ENCODE assay signal across 22 mouse cellular contexts in genomic region chr10:117069109-117069508, GRCm38 (mm10). TPM values are rescaled to one million over a fixed set of nuclear protein-coding genes. Genes with fewer than 3 reads are reported as not detected.
DNase-seq lines count a peak whose midpoint lies in the region; ATAC-seq and TF ChIP-seq lines count a peak whose summit lies in the region.
"Had no signal": no experiment of that assay in that cellular context is flagged by ENCODE, and none has a peak within 500 bp of the region (broad histone marks: within the 10 kb centered on the region; RNA-seq: fewer than 3 reads in every experiment).

No protein-coding gene starts in this region.

- intact Hi-C loops in gastrocnemius, adult 2 months (cut with DNase I), result loop anchor here (10.0 kb wide), 1 partner anchor 306 kb away; no protein-coding TSS in a partner anchor

- no peak for DNase-seq in gastrocnemius, adult 2 months
- DNase-seq in gastrocnemius, adult 8-10 months (ENCODE audit: low spot score in 2 of 2), result no peak
- DNase-seq in liver, postnatal 0 days, result no peak
- no peak for DNase-seq in liver, embryonic 11.5 days (ENCODE audit: low spot score)
- DNase-seq in ES-E14 (ENCODE audit: low read depth, low spot score) (peak; percentile 39), adipocyte (ENCODE audit: low spot score) (no peak)
- DNase-seq in urinary bladder, adult 2 months (ENCODE audit: low spot score), result no peak
- DNase-seq: B cell, adult 2 months; midbrain, embryonic 14.5 days; thymus, adult 18-20 months had no signal

- no peak for TF ChIP-seq EP300 in liver, postnatal 0 days (IDR thresholded peaks at IDR 0.05; ENCODE audit: low read depth)

- no peak overlapping the region for H3K27ac ChIP-seq in gastrocnemius, adult 2 months
- H3K27ac ChIP-seq in liver, postnatal 0 days (ENCODE audit: low read depth), result no peak overlapping the region
- no peak overlapping the region for H3K27ac ChIP-seq in liver, embryonic 11.5 days (ENCODE audit: low read depth, low read length)
- H3K27ac ChIP-seq in ES-E14 (ENCODE audit: insufficient read depth, low read depth, low read length, poor library complexity, severe bottlenecking), result no peak overlapping the region
- no peak overlapping the region for H3K27ac ChIP-seq in cortical plate, adult 2 months (ENCODE audit: insufficient read depth, low read length)
- H3K27ac ChIP-seq: heart, embryonic 15.5 days; limb, embryonic 12.5 days; macrophage had no signal

- no peak for TF ChIP-seq POLR2A in cortical plate, adult 2 months (IDR thresholded peaks at IDR 0.05; ENCODE audit: extremely low read depth, insufficient read depth, low read length)

- 90% methylated on average over 3 of the region's 3 CpGs for WGBS in liver, postnatal 0 days (ENCODE audit: insufficient replicate concordance)
- WGBS in liver, embryonic 11.5 days, result 94% methylated on average over 3 of the region's 3 CpGs

- H3K36me3 ChIP-seq in liver, postnatal 0 days (replicated peaks; ENCODE audit: insufficient read depth, low read length), result peaks cover 25% of the 10 kb centered on the region
- H3K36me3 ChIP-seq in liver, embryonic 11.5 days (ENCODE audit: control insufficient read depth, insufficient read depth, low read length), result peaks cover 13% of the 10 kb centered on the region; the same call in 1 of the 2 replicates
- peaks cover 6% of the 10 kb centered on the region for H3K36me3 ChIP-seq in ES-E14 (ENCODE audit: control insufficient read depth, insufficient read depth, low read length, poor library complexity, severe bottlenecking)

- in situ Hi-C loops in ES-E14 (cut with MboI; ENCODE audit: low sequenced_read_pairs in 2 of 2, unreplicated experiment in 2 of 2), result loop anchor here in 1 of 2 experiments (25.0 kb wide), 1 partner anchor 1657 kb away; no protein-coding TSS in a partner anchor

- no peaks in the 10 kb centered on the region for H3K4me1 ChIP-seq in liver, postnatal 0 days (ENCODE audit: insufficient read depth)
- no peaks in the 10 kb centered on the region; the same call in 1 of the 2 replicates for H3K4me1 ChIP-seq in liver, embryonic 11.5 days (replicated peaks; ENCODE audit: control insufficient read depth, insufficient read depth, low read length)
- H3K4me1 ChIP-seq in ES-E14 (ENCODE audit: control insufficient read depth in 2 of 2, insufficient read depth in 2 of 2, low read length in 2 of 2, poor library complexity in 1 of 2), result no peaks in the 10 kb centered on the region
- no peaks in the 10 kb centered on the region for H3K4me1 ChIP-seq in cortical plate, adult 2 months (ENCODE audit: control insufficient read depth, insufficient read depth, low read length)
- H3K4me1 ChIP-seq: limb, embryonic 12.5 days had no signal

- no peaks in the 10 kb centered on the region for H3K27me3 ChIP-seq in liver, postnatal 0 days (ENCODE audit: insufficient read depth, low read length)
- no peaks in the 10 kb centered on the region for H3K27me3 ChIP-seq in liver, embryonic 11.5 days (replicated peaks; ENCODE audit: control insufficient read depth, insufficient read depth, low read length)
- H3K27me3 ChIP-seq: heart, embryonic 15.5 days; limb, embryonic 12.5 days had no signal

- no peak overlapping the region for H3K4me2 ChIP-seq in liver, postnatal 0 days (ENCODE audit: low read depth, low read length)
- no peak overlapping the region for H3K4me2 ChIP-seq in liver, embryonic 11.5 days
- H3K4me2 ChIP-seq: heart, embryonic 15.5 days; limb, embryonic 12.5 days had no signal

- no peak for ATAC-seq in liver, postnatal 0 days
- no peak for ATAC-seq in liver, embryonic 11.5 days (replicated peaks; ENCODE audit: low FRiP score)
- ATAC-seq: forebrain, embryonic 14.5 days; inflammation-experienced regulatory T-cells, adult 6 months had no signal

- no peaks in the 10 kb centered on the region for H3K9me3 ChIP-seq in liver, postnatal 0 days (ENCODE audit: low read length)
- no peaks in the 10 kb centered on the region for H3K9me3 ChIP-seq in liver, embryonic 11.5 days (ENCODE audit: control insufficient read depth, low read length)
- no peaks in the 10 kb centered on the region for H3K9me3 ChIP-seq in ES-E14 (ENCODE audit: control insufficient read depth, insufficient read depth, low read depth, low read length)
- H3K9me3 ChIP-seq: heart, embryonic 15.5 days; limb, embryonic 12.5 days had no signal

- H3K4me3 ChIP-seq in gastrocnemius, adult 2 months, result no peak overlapping the region
- H3K4me3 ChIP-seq in liver, postnatal 0 days (ENCODE audit: low read depth, low read length), result no peak overlapping the region
- no peak overlapping the region for H3K4me3 ChIP-seq in liver, embryonic 11.5 days (ENCODE audit: low read depth, low read length)
- no peak overlapping the region for H3K4me3 ChIP-seq in ES-E14 (ENCODE audit: insufficient read depth in 1 of 2, low read depth in 1 of 2, low read length in 2 of 2, poor library complexity in 1 of 2, severe bottlenecking in 1 of 2)
- no peak overlapping the region for H3K4me3 ChIP-seq in cortical plate, adult 2 months (ENCODE audit: insufficient read depth, low read length)
- H3K4me3 ChIP-seq: heart, embryonic 15.5 days; limb, embryonic 12.5 days had no signal

- TF ChIP-seq CTCF in gastrocnemius, adult 2 months (IDR thresholded peaks at IDR 0.05), result peak; percentile 12; the same call in 1 of the 2 replicates
- peak; percentile 46 for TF ChIP-seq CTCF in liver, postnatal 0 days (IDR thresholded peaks at IDR 0.05; ENCODE audit: low read depth)
- 0 out of 2 replicates have a peak, but pooled peaks have one; percentile 4 for TF ChIP-seq CTCF in cortical plate, adult 2 months (IDR thresholded peaks at IDR 0.05; ENCODE audit: extremely low read depth, insufficient read depth, low read length)

- no peak overlapping the region for H3K9ac ChIP-seq in liver, postnatal 0 days (replicated peaks)
- H3K9ac ChIP-seq in liver, embryonic 11.5 days (ENCODE audit: low read depth, low read length), result no peak overlapping the region
- H3K9ac ChIP-seq in ES-E14 (ENCODE audit: insufficient read depth, low read depth, low read length, poor library complexity, severe bottlenecking), result no peak overlapping the region
- H3K9ac ChIP-seq: heart, embryonic 15.5 days; limb, embryonic 12.5 days had no signal

TF ChIP-seq in ES-E14, 5 proteins besides CTCF, POLR2A, EP300 and RAD21:
- TF ChIP-seq MAFK (IDR thresholded peaks at IDR 0.05; ENCODE audit: insufficient read depth, low read depth, low read length) (no peak), ZNF384 (IDR thresholded peaks at IDR 0.05; ENCODE audit: low read depth, low read length) (no peak), CHD2 (IDR thresholded peaks at IDR 0.05; ENCODE audit: low read depth, low read length) (no peak), HCFC1 (IDR thresholded peaks at IDR 0.05; ENCODE audit: borderline replicate concordance, insufficient read depth, low read length) (no peak), ZC3H11A (IDR thresholded peaks at IDR 0.05; ENCODE audit: borderline replicate concordance, low read depth, low read length) (no peak)

RNA-seq across cellular contexts. Expression of gene Cct2, which starts 5.5 kb away (rescaled TPM):
- total RNA-seq in gastrocnemius, adult 2 months (2021), result 100 to 1,000 TPM; 112 to 125 TPM
- 100 to 1,000 TPM; 109 to 146 (median 117) TPM for total RNA-seq in gastrocnemius, adult 8-10 months (2022)
- 101 and 105 TPM in 2 replicates for polyA plus RNA-seq in liver, postnatal 0 days (2015; fragmentation: Nextera tagmentation; extraction: Ambion mirVana)
- 414 and 416 TPM in 2 replicates for polyA plus RNA-seq in liver, embryonic 11.5 days (2014; fragmentation: Nextera tagmentation; extraction: Ambion mirVana)
- total RNA-seq in ES-E14 (2012; rRNA removed), result 369 and 441 TPM in 2 replicates
- polyA plus RNA-seq in cortical plate, adult 2 months (2012; rRNA removed), result 137 and 138 TPM in 2 replicates
- 162 and 163 TPM in 2 replicates for polyA plus RNA-seq in urinary bladder, adult 2 months (2012; rRNA removed)

RNA-seq across cellular contexts. Expression of gene Lrrc10, which starts 24.0 kb away (rescaled TPM):
- under 1 TPM in 1 of 2 experiments, not detected in 1; 0.17 TPM for total RNA-seq in gastrocnemius, adult 2 months (2021)
- under 1 TPM in 1 of 4 experiments, not detected in 3; 0.27 TPM for total RNA-seq in gastrocnemius, adult 8-10 months (2022)
- not detected in 2 replicates for polyA plus RNA-seq in liver, postnatal 0 days (2015; fragmentation: Nextera tagmentation; extraction: Ambion mirVana)
- 0.21 and 0.23 TPM in 2 replicates for polyA plus RNA-seq in liver, embryonic 11.5 days (2014; fragmentation: Nextera tagmentation; extraction: Ambion mirVana)
- total RNA-seq in ES-E14 (2012; rRNA removed), result 0.27 and 0.53 TPM in 2 replicates
- polyA plus RNA-seq in cortical plate, adult 2 months (2012; rRNA removed), result 0.19 and 0.32 TPM in 2 replicates
- polyA plus RNA-seq in urinary bladder, adult 2 months (2012; rRNA removed), result 0.24 and 0.30 TPM in 2 replicates
- total RNA-seq: granulocyte monocyte progenitor cell, adult 5-6 weeks; hematopoietic stem cell, adult 5-6 weeks; neutrophil, adult 5-6 weeks had no signal
- polyA plus RNA-seq: forebrain, embryonic 14.5 days; inflammation-experienced regulatory T-cells, adult 6 months; kidney, embryonic 16.5 days; liver, embryonic 16.5 days; macrophage; midbrain, embryonic 14.5 days; small intestine, adult 2 months had no signal
